Mouse (Mus musculus) intestine, embryonic 14.5 days (tissue): ENCODE data around the gene Crybb2. TPM values are rescaled to one million over a fixed set of nuclear protein-coding genes. Genes with fewer than 3 reads are reported as not detected.

Source experiments
- ATAC-seq: fragments of 200-750 bp; cut with Nextera tagmentation; replicated peaks from 2 replicates; pipeline ENCODE4 v1.8.0; 2017; ENCODE audit warnings: low read depth, moderate number of reproducible peaks, moderate TSS enrichment, moderate library complexity; ENCODE audit not compliant: low FRiP score, low TSS enrichment
- DNase-seq: peaks from one replicate; pipeline ENCODE4 v3.0.0-alpha.2; 2018; ENCODE audit warnings: low spot score
- H3K27ac ChIP-seq: fragments of 300-500 bp; sonication (generic); 2 replicates; pipeline ENCODE4 v1.5.1; 2014; ENCODE audit warnings: low read depth, mild to moderate bottlenecking, control low read depth
- H3K27me3 ChIP-seq: fragments of 300-500 bp; sonication (generic); replicated peaks from 2 replicates; pipeline ENCODE4 v1.6.1; 2014; ENCODE audit warnings: low read length, control low read depth; ENCODE audit not compliant: control insufficient read depth, insufficient read depth
- H3K36me3 ChIP-seq: fragments of 300-500 bp; sonication (generic); 2 replicates; pipeline ENCODE4 v1.6.1; 2014; ENCODE audit warnings: low read length, control low read depth; ENCODE audit not compliant: control insufficient read depth, insufficient read depth
- H3K4me1 ChIP-seq: fragments of 300-500 bp; sonication (generic); replicated peaks from 2 replicates; pipeline ENCODE4 v1.6.1; 2014; ENCODE audit warnings: low read length, control low read depth, mixed read lengths; ENCODE audit not compliant: control insufficient read depth, insufficient read depth
- H3K4me2 ChIP-seq: fragments of 300-500 bp; sonication (generic); 2 replicates; pipeline ENCODE4 v1.6.1; 2014; ENCODE audit warnings: low read length
- H3K4me3 ChIP-seq: fragments of 300-500 bp; sonication (generic); 2 replicates; pipeline ENCODE4 v1.5.1; 2014; ENCODE audit warnings: low read depth, low read length, control low read depth, mixed read lengths
- H3K9ac ChIP-seq: fragments of 300-500 bp; sonication (generic); 2 replicates; pipeline ENCODE4 v1.6.1; 2014; ENCODE audit warnings: mild to moderate bottlenecking, low read length
- H3K9me3 ChIP-seq: fragments of 300-500 bp; sonication (generic); 2 replicates; pipeline ENCODE4 v1.6.1; 2016; ENCODE audit warnings: low read length, control low read depth; ENCODE audit not compliant: control insufficient read depth
- WGBS: fragments of 180-500 bp; shearing (Covaris S2); extraction: QIAGEN DNeasy Blood & Tissue Kit; methylation state at CpG from one replicate; pipeline ENCODE4 v1.1.7; 2014; 5-methylcytosine and 5-hydroxymethylcytosine counted together
- polyA plus RNA-seq: library from polyadenylated mRNA; unstranded; fragments of >200 nt; fragmentation: Nextera tagmentation; extraction: Ambion mirVana; gene quantifications from 2 replicates; pipeline ENCODE4 v1.2.1, GENCODE M21; 2014

Gene Crybb2
- polyA plus RNA-seq, 1 experiment from 2014 or later = not detected

DNA sequence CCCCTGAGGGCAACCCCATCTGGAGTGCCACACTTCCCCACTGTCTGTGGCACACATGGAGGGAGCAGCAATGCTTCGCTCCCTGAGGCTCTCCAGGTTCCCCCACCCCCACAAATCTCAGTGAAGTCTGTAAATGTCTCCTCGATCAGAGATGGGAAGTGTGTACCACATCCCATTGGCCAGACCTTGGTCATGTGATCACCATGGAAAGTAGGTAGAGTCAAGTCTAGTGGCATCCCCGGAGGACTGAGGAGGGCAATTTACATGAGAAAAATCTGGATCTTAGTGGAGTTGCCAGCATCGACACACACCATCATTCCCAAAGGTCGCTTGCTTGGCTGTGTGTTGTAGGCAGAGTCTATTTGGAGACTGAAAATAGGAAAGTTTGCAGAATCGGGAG lies 31.3 kb downstream of the Crybb2 start:
- Histone ChIP-seq H3K27ac (no peak overlapping the region), H3K27me3 (no peaks in the 10 kb centered on the region), H3K4me1 (peaks cover 18% of the 10 kb centered on the region), H3K36me3 (no peaks in the 10 kb centered on the region), H3K9ac (no peak overlapping the region), H3K4me2 (no peak overlapping the region), H3K9me3 (no peaks in the 10 kb centered on the region), H3K4me3 (no peak overlapping the region)
- WGBS = 83% methylated on average over 6 of the region's 6 CpGs
- ATAC-seq (no peak), DNase-seq (no peak)

DNA sequence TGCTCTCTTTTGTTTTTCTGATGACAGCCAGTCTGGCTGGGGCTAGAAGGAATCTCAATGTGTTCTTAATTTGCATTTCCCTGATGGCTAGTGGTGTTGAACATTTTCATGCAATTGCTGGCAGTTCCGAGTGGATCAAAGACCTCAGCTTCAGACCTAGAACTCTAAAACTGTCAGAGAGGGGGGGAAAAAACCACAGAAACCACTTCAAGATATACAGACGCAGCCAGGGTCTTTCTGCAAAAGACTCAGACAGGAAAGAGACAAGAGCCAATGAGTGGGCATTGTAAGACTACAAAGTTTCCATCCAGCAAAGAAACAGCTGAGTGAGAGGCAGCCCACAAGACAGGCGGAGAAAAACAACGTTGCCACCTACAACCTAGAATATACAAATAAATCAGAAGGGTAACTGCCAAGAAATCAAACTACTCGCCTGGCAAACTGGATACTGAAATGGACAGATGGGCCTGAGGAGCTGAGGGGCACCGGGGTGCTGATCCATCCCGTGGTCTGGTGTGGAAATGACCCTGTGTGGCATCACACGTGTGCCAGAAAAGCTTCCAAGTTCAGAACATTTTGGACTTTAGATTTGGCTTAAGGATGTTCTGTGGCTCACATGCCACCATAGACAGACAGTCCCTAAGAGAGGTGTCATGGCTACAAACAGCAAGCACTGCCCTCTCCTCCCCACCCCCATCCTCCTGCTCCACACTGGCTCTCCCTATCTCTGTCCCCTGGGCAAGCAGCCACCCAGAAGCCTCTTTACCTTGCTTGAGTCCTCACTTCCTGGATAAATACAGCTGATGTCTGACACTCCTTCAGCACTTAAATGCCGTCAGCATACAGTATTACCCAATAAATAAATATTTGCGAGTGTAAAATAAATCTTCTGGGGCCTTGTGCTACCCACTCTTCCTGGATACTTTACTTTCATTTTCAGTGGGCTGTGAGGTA lies 34.5 kb downstream of the Crybb2 start:
- no peaks in the 10 kb centered on the region for H3K36me3 ChIP-seq
- H3K27me3 ChIP-seq = no peaks in the 10 kb centered on the region
- WGBS = 54% methylated on average over 10 of the region's 10 CpGs
- no peak overlapping the region for H3K4me2 ChIP-seq
- H3K27ac ChIP-seq = no peak overlapping the region
- no peak for DNase-seq
- no peaks in the 10 kb centered on the region for H3K9me3 ChIP-seq
- H3K4me1 ChIP-seq = peaks cover 5% of the 10 kb centered on the region
- no peak for ATAC-seq
- H3K9ac ChIP-seq = no peak overlapping the region
- H3K4me3 ChIP-seq = no peak overlapping the region

GRCm38 (mm10) chr5:113031201-113031754 lies 38.6 kb downstream of the Crybb2 start:
- ATAC-seq (no peak), DNase-seq (no peak)
- no peaks in the 10 kb centered on the region for H3K27me3 ChIP-seq
- H3K4me3 ChIP-seq = no peak overlapping the region
- no peaks in the 10 kb centered on the region for H3K9me3 ChIP-seq
- no peaks in the 10 kb centered on the region for H3K36me3 ChIP-seq
- peaks cover 5% of the 10 kb centered on the region for H3K4me1 ChIP-seq
- no peak overlapping the region for H3K9ac ChIP-seq
- no peak overlapping the region for H3K4me2 ChIP-seq
- 71% methylated on average over 15 of the region's 15 CpGs for WGBS
- no peak overlapping the region for H3K27ac ChIP-seq

DNA sequence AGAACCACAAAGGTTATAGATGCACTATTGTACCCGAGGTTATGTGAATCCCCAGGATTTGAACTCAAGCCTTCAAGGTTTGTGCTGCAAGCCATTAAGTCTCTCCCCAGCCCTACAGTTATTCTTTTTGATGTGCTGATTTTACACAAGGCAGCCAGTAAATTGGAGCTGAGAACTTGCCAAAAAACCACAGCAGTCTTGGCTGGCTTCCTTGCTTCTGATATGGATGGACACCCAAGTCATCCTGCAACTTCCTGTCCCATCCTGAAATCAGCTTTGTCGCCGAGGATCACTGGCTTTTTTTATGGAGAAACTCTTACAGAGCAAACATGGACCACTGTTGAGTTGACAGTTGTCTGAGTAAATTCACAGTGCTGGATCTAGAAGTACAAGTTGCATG lies 39.8 kb downstream of the Crybb2 start:
- ATAC-seq (no peak), DNase-seq (no peak)
- no peak overlapping the region for H3K4me2 ChIP-seq
- no peaks in the 10 kb centered on the region for H3K36me3 ChIP-seq
- H3K27ac ChIP-seq = no peak overlapping the region
- H3K4me1 ChIP-seq = no peaks in the 10 kb centered on the region; the same call in 1 of the 2 replicates
- no peaks in the 10 kb centered on the region for H3K9me3 ChIP-seq
- no peaks in the 10 kb centered on the region for H3K27me3 ChIP-seq
- 63% methylated on average over 3 of the region's 3 CpGs for WGBS
- H3K9ac ChIP-seq = no peak overlapping the region
- no peak overlapping the region for H3K4me3 ChIP-seq

DNA sequence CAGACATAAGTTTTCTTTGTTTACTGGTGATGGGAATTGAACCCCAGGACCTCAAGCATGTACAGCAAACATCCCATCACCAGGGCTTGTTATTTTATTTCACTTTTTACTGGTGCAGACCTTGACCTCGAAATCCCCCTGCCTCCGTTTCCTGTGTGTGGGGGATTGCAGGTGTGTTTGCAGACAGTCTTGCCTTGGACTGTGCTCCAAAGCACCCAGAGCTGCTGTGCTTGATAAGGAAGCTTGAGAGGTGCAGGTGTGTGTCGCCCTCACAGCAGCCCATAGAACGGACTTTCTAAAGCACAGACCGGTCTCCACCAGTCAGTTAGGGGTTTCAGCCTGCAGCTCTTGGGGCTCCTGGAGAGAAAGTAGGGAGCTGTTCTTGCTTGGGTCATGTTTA lies 43.2 kb downstream of the Crybb2 start:
- WGBS = 70% methylated on average over 5 of the region's 5 CpGs
- no peak overlapping the region for H3K4me2 ChIP-seq
- no peak overlapping the region for H3K4me3 ChIP-seq
- no peak for DNase-seq
- H3K36me3 ChIP-seq = no peaks in the 10 kb centered on the region
- H3K9me3 ChIP-seq = no peaks in the 10 kb centered on the region
- H3K27me3 ChIP-seq = no peaks in the 10 kb centered on the region
- no peak overlapping the region for H3K9ac ChIP-seq
- H3K27ac ChIP-seq = no peak overlapping the region
- ATAC-seq = no peak
- peaks cover 19% of the 10 kb centered on the region; the same call in 1 of the 2 replicates for H3K4me1 ChIP-seq

DNA sequence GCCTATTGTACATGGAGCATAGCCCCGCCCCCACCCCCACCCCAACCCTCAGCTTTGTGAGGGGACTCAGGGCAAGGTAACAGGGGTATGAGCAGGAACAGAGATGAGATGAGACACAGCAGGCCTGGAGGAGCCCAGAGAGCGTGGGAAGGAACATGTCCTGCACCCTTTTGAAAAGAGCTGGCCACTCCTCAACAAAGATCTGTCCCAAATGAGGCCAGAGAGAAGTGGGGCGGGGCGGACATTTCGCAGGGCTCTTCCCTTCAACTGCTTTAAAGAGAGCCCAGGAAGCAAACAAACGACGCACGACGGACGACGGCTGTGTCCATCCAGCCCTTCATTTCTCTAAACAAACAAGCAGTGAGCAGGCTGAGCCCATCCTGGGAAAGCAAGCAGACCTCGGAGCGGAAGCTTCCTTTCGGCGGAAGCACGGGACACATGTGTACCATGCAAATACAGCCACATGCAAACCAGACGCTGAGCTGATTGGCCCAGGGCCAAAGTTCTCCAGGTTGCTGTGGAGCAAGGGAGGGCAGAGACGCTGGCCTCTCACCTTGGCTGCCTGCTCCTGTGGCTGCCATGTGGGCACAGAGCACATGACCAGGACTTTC lies 45.7 kb downstream of the Crybb2 start:
- Histone ChIP-seq H3K9me3 (no peaks in the 10 kb centered on the region), H3K9ac (peak overlapping the region; percentile 22; the same call in 1 of the 2 replicates), H3K4me2 (peak overlapping the region; percentile 42), H3K27ac (peak overlapping the region; percentile 76), H3K27me3 (no peaks in the 10 kb centered on the region), H3K4me1 (peaks cover 19% of the 10 kb centered on the region; the same call in 1 of the 2 replicates), H3K4me3 (no peak overlapping the region), H3K36me3 (no peaks in the 10 kb centered on the region)
- 15% methylated on average over 18 of the region's 18 CpGs for WGBS
- ATAC-seq = peak; percentile 87
- DNase-seq = peak; percentile 85

DNA sequence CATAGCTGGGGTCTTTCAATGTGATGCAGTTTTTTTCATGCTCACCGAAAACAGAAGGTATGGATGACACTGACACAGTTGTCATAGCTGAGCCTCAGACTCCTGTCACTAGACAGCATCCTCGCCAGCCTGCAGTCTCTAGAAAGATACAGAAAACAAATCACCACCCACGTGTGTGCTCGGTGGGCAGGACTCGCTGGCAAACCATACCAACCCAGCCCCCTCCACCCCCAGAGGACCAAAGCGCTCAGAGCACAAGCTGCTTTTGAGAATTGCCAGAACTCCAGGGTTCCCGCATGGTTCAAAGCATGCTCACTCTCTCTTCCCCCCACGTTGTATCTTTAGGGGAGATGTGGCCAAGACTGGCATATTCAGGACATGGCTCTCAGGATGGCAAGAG lies 51.7 kb downstream of the Crybb2 start:
- DNase-seq (no peak), ATAC-seq (no peak)
- Histone ChIP-seq H3K9ac (no peak overlapping the region), H3K4me3 (no peak overlapping the region), H3K4me2 (no peak overlapping the region), H3K9me3 (no peaks in the 10 kb centered on the region), H3K27ac (no peak overlapping the region), H3K36me3 (no peaks in the 10 kb centered on the region), H3K4me1 (peaks cover 15% of the 10 kb centered on the region), H3K27me3 (no peaks in the 10 kb centered on the region)
- WGBS = 47% methylated on average over 8 of the region's 8 CpGs

- no peaks in the 10 kb centered on the region for H3K9me3 ChIP-seq
- no peak overlapping the region for H3K27ac ChIP-seq
- H3K9ac ChIP-seq = no peak overlapping the region
- 84% methylated on average over 1 of the region's 1 CpGs for WGBS
- H3K27me3 ChIP-seq = no peaks in the 10 kb centered on the region
- ATAC-seq = no peak
- H3K4me1 ChIP-seq = peaks cover 14% of the 10 kb centered on the region
- no peak for DNase-seq
- no peaks in the 10 kb centered on the region for H3K36me3 ChIP-seq
- H3K4me2 ChIP-seq = no peak overlapping the region
- H3K4me3 ChIP-seq = no peak overlapping the region
These were observed 52.9 kb downstream of the Crybb2 start for GRCm38 (mm10) chr5:113017004-113017403.
